Mouse (Mus musculus): ENCODE measurements around the gene Zfp36. TPM values are rescaled to one million over a fixed set of nuclear protein-coding genes. Genes with fewer than 3 reads are reported as not detected.

Zfp36 gene
- polyA plus RNA-seq, 1 experiment: 25.5 TPM

DNA sequence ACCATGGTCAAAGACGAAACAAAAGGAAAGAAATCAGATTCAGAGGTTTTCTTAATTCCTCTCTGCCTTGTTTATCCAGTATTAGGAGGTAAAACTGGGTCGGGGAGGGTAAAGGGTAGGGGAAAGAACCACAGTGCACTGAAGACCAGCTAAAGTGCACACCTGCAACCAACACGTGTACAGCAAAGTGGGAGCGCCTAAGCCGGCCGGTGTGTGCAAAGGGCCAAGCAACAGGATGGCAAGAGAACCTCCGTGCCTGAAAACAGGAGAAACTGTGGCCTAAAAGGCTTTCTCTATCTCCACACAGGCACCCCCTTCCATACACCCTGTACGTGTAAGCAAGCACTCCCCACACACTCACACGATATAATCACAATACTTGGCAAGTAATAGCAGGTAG is 5.1 kb upstream of the Zfp36 start:
- 89% methylated on average over 9 of the region's 9 CpGs for WGBS
- TF ChIP-seq POLR2A (IDR thresholded peaks at IDR 0.05; ENCODE audit: low read depth, low read length) (no peak), CTCF (conservative IDR thresholded peaks at IDR 0.05; ENCODE audit: insufficient read depth, insufficient read length, low read depth, low read length) (no peak)
- DNase-seq: no peak
- Histone ChIP-seq H3K4me1 (ENCODE audit: control insufficient read depth, insufficient read depth, low read length) (peaks cover 27% of the 10 kb centered on the region), H3K36me3 (ENCODE audit: control insufficient read depth, insufficient read depth, low read length) (no peaks in the 10 kb centered on the region), H3K27ac (ENCODE audit: insufficient read depth, low read depth, low read length) (no peak overlapping the region), H3K27me3 (replicated peaks; ENCODE audit: control insufficient read depth, insufficient read depth, low read length) (no peaks in the 10 kb centered on the region), H3K4me3 (ENCODE audit: insufficient read depth, low read depth, low read length) (no peak overlapping the region)

- 89% methylated on average over 6 of the region's 6 CpGs for WGBS
- no peak for DNase-seq
- Histone ChIP-seq H3K27me3 (replicated peaks; ENCODE audit: control insufficient read depth, insufficient read depth, low read length) (no peaks in the 10 kb centered on the region), H3K27ac (ENCODE audit: insufficient read depth, low read depth, low read length) (no peak overlapping the region), H3K4me1 (ENCODE audit: control insufficient read depth, insufficient read depth, low read length) (peaks cover 30% of the 10 kb centered on the region), H3K36me3 (ENCODE audit: control insufficient read depth, insufficient read depth, low read length) (no peaks in the 10 kb centered on the region), H3K4me3 (ENCODE audit: insufficient read depth, low read depth, low read length) (no peak overlapping the region)
- TF ChIP-seq CTCF (conservative IDR thresholded peaks at IDR 0.05; ENCODE audit: insufficient read depth, insufficient read length, low read depth, low read length) (no peak), POLR2A (IDR thresholded peaks at IDR 0.05; ENCODE audit: low read depth, low read length) (no peak)
Measured at GRCm38 (mm10) chr7:28384162-28384561, 4.1 kb upstream of the Zfp36 start.

- 68% methylated on average over 4 of the region's 4 CpGs for WGBS
- H3K27ac ChIP-seq (ENCODE audit: insufficient read depth, low read depth, low read length): peak overlapping the region; percentile 89
- DNase-seq: no peak
- no peak for TF ChIP-seq POLR2A (IDR thresholded peaks at IDR 0.05; ENCODE audit: low read depth, low read length)
- H3K36me3 ChIP-seq (ENCODE audit: control insufficient read depth, insufficient read depth, low read length): no peaks in the 10 kb centered on the region
- no peak overlapping the region for H3K4me3 ChIP-seq (ENCODE audit: insufficient read depth, low read depth, low read length)
- H3K27me3 ChIP-seq (replicated peaks; ENCODE audit: control insufficient read depth, insufficient read depth, low read length): no peaks in the 10 kb centered on the region
- H3K4me1 ChIP-seq (ENCODE audit: control insufficient read depth, insufficient read depth, low read length): peaks cover 30% of the 10 kb centered on the region
Measured at GRCm38 (mm10) chr7:28383606-28384005, 3.6 kb upstream of the Zfp36 start.

DNA sequence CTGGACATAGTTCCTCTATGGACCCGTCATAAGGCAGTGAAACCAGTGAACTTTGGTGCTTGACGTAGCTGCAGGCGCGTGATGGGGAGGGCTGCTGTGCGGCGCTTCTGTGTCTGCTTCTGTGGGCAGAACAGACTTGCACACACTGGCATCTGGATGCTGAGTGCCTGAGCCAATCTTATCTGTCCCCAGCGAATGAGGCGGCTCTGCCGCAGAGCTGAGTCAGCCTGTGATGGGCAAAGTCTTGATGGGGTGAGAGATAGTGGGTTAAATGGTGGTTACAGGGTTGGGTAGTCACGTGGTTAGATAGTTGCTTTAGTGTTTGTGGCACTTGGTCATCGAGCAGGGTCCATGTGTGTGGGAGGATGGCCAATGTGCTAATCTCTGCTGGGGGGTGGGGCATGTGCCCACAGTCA is 2.9 kb upstream of the Zfp36 start:
- Histone ChIP-seq H3K4me3 (ENCODE audit: insufficient read depth, low read depth, low read length) (no peak overlapping the region), H3K27me3 (replicated peaks; ENCODE audit: control insufficient read depth, insufficient read depth, low read length) (no peaks in the 10 kb centered on the region), H3K27ac (ENCODE audit: insufficient read depth, low read depth, low read length) (peak overlapping the region; percentile 89), H3K4me1 (ENCODE audit: control insufficient read depth, insufficient read depth, low read length) (peaks cover 30% of the 10 kb centered on the region), H3K36me3 (ENCODE audit: control insufficient read depth, insufficient read depth, low read length) (no peaks in the 10 kb centered on the region; the same call in 1 of the 2 replicates)
- peak; percentile 80 for DNase-seq
- WGBS: 24% methylated on average over 11 of the region's 11 CpGs
- TF ChIP-seq CTCF (conservative IDR thresholded peaks at IDR 0.05; ENCODE audit: insufficient read depth, insufficient read length, low read depth, low read length): no peak
- peak; percentile 34 for TF ChIP-seq POLR2A (IDR thresholded peaks at IDR 0.05; ENCODE audit: low read depth, low read length)

DNA sequence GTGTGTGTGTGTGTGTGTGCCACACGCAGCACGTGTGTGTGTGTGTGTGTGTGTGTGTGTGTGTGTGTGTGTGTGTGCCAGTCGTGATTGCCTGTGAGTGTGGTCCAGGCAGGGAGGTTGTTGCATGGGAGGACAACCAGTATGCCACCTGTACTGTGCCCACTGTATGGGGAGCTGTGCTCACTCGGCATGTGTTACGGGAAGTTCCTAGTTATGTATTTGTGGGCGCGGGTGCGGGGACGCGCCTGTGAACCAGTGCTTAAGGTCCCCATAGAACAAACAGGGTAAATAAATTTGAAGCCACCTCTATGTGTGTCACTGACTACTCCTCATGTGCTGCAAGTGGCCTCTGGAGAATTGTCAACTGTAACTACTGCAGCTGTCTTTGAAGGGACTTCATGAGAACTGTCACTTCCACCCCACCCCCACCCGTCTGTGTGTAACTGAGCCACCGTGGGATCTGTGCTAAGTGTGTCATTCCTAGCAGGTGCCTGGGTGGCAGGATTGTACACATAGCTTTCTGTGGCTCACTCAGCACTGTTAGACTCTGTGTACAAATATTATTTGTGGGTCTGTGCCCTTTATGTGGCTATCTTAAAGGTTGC is 2.4 kb upstream of the Zfp36 start:
- TF ChIP-seq POLR2A (IDR thresholded peaks at IDR 0.05; ENCODE audit: low read depth, low read length) (no peak), CTCF (conservative IDR thresholded peaks at IDR 0.05; ENCODE audit: insufficient read depth, insufficient read length, low read depth, low read length) (no peak)
- no peaks in the 10 kb centered on the region for H3K27me3 ChIP-seq (replicated peaks; ENCODE audit: control insufficient read depth, insufficient read depth, low read length)
- no peak for DNase-seq
- peaks cover 5% of the 10 kb centered on the region for H3K36me3 ChIP-seq (ENCODE audit: control insufficient read depth, insufficient read depth, low read length)
- peak overlapping the region; percentile 3; the same call in 1 of the 2 replicates for H3K4me3 ChIP-seq (ENCODE audit: insufficient read depth, low read depth, low read length)
- H3K27ac ChIP-seq (ENCODE audit: insufficient read depth, low read depth, low read length): peak overlapping the region; percentile 89
- 15% methylated on average over 10 of the region's 12 CpGs for WGBS
- peaks cover 30% of the 10 kb centered on the region for H3K4me1 ChIP-seq (ENCODE audit: control insufficient read depth, insufficient read depth, low read length)

DNA sequence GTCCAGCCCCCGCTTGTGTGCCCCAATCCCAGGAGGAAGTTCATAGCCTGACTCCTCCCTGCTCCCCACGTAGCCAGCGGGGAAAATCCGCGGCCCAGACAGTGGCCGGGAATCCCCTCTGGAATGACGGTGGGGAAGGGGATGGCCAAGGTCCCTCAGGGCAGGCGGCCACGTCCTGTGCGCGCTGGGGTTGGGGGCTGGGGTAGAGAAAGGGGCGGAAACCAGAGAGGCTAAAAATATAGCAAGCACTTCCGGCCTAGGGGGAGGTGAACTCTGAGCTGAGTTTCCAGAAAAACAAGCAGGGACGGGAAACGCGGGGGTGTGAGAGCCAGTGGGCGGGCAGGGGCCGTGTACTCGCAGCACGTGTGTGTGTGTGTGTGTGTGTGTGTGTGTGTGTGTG is 1.9 kb upstream of the Zfp36 start:
- Histone ChIP-seq H3K27me3 (replicated peaks; ENCODE audit: control insufficient read depth, insufficient read depth, low read length) (no peaks in the 10 kb centered on the region), H3K4me3 (ENCODE audit: insufficient read depth, low read depth, low read length) (peak overlapping the region; percentile 43), H3K4me1 (ENCODE audit: control insufficient read depth, insufficient read depth, low read length) (peaks cover 33% of the 10 kb centered on the region), H3K36me3 (ENCODE audit: control insufficient read depth, insufficient read depth, low read length) (peaks cover 8% of the 10 kb centered on the region), H3K27ac (ENCODE audit: insufficient read depth, low read depth, low read length) (peak overlapping the region; percentile 99)
- WGBS: 1% methylated on average over 20 of the region's 20 CpGs
- peak; percentile 95 for DNase-seq
- TF ChIP-seq POLR2A (IDR thresholded peaks at IDR 0.05; ENCODE audit: low read depth, low read length) (no peak), CTCF (conservative IDR thresholded peaks at IDR 0.05; ENCODE audit: insufficient read depth, insufficient read length, low read depth, low read length) (no peak)

GRCm38 (mm10) chr7:28381017-28381790 is 1.2 kb upstream of the Zfp36 start:
- H3K4me3 ChIP-seq (ENCODE audit: insufficient read depth, low read depth, low read length): peak overlapping the region; percentile 43
- peak overlapping the region; percentile 99 for H3K27ac ChIP-seq (ENCODE audit: insufficient read depth, low read depth, low read length)
- TF ChIP-seq CTCF (conservative IDR thresholded peaks at IDR 0.05; ENCODE audit: insufficient read depth, insufficient read length, low read depth, low read length): no peak
- peaks cover 30% of the 10 kb centered on the region for H3K4me1 ChIP-seq (ENCODE audit: control insufficient read depth, insufficient read depth, low read length)
- no peaks in the 10 kb centered on the region for H3K27me3 ChIP-seq (replicated peaks; ENCODE audit: control insufficient read depth, insufficient read depth, low read length)
- peak; percentile 87 for DNase-seq
- peaks cover 8% of the 10 kb centered on the region for H3K36me3 ChIP-seq (ENCODE audit: control insufficient read depth, insufficient read depth, low read length)
- WGBS: 9% methylated on average over 30 of the region's 30 CpGs

All from kidney, adult 2 months (tissue).